Mouse (Mus musculus): ENCODE data around the gene Ssu72.
A peak's percentile ranks its signal among the peaks of the same experiment; 100 is the strongest.

Gene Ssu72

DNA sequence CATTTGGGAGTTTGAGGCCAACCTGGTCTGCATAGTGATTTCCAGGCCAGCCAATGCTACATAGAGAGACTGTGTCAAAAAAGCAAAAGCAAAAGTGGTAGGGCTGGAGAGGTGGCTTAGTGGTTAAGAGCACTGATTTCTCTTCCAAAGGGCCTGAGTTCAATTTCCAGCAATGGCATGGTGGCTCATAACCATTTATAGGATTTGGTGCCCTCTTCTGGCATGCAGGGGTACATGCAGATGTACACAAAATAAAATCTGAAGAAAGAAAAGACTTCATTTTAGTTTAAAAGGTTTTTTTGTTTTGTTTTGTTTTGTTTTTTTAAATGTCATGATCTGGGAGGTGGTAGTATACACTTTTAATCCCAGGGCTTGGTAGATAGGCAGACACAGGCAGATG lies 4.2 kb upstream of the Ssu72 start:
- ATAC-seq (ENCODE audit: low TSS enrichment), result no peak

DNA sequence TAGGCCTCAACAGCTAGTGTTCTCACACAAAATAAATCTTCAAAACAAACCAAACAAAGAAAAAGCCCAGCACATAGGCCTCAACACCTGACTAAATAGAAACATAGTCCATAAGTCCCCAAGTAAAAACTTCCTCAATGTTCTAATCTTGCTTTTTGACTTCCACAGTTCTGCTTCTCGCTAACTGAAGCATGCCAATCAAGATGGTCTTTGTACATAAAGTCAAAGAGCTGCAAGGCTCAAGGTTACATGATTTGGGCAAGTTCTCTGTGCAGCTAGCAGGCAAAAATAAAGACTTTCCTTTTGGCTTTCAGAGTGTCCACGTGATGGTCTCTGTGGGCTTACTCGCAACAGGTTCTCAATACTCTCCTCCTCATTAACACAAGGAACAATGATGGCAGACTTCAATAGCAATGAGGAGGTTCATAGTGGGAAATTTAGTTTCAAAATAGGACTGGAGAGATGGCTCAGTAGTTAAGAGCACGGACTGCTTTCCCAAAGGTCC lies 1.1 kb upstream of the Ssu72 start:
- no peak for ATAC-seq (ENCODE audit: low TSS enrichment)

DNA sequence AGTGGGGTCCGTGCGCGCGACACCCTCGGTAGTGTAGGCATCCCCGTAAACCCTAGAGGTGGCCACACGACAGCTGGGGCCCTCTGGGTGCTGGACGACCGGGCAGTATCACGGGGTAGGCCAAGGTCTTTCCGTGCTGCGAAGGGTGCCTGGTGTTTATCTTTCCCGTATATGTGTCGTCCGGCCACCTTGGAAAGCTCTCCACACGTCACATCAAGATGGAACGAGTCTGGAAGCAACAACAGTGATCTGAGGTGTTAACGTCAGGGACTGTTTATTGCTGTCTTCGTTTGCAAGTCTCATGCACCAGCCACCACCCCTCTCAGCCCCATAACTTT lies 961 bp downstream of the Ssu72 start:
- no peak for ATAC-seq (ENCODE audit: low TSS enrichment)

DNA sequence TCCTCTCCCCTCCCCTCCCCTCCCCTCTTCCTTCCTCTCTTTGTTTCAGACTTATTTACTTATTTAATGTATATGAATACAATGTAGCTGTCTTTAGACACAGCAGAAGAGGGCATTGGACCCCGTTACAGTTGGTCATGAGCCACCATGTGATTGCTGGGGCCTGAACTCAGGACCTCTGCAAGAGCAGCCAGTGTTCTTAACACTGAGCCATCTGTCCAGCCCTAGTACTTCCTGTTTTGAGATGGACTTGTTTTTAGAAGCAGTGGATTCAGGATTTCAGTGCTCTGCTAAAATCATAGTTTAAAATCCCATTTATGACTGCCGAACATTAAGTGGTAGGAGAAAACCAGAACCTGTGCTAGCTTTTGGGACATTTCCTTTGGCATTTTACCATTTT lies 4.0 kb downstream of the Ssu72 start:
- ATAC-seq (ENCODE audit: low TSS enrichment), result no peak

DNA sequence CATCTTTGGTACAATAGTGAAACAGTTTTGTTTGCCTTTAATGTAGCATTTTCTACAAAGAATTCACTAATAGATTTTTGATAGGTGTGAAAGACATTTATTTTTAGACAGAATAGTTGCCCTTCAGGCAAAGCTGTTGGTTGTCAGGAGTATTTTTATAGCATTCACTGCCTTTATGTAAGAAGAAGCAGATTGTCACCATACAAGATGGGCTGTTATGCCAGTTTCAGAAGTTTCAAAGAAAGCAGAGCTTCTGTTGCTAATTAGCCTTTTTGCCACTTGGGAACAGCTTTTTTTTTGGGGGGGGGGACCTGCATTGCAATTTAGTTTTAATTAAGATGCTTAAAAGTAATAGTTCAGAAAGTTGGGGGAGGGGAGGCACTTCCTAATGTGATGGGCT lies 4.4 kb downstream of the Ssu72 start:
- ATAC-seq (ENCODE audit: low TSS enrichment), result no peak; the same call in 1 of the 2 replicates

DNA sequence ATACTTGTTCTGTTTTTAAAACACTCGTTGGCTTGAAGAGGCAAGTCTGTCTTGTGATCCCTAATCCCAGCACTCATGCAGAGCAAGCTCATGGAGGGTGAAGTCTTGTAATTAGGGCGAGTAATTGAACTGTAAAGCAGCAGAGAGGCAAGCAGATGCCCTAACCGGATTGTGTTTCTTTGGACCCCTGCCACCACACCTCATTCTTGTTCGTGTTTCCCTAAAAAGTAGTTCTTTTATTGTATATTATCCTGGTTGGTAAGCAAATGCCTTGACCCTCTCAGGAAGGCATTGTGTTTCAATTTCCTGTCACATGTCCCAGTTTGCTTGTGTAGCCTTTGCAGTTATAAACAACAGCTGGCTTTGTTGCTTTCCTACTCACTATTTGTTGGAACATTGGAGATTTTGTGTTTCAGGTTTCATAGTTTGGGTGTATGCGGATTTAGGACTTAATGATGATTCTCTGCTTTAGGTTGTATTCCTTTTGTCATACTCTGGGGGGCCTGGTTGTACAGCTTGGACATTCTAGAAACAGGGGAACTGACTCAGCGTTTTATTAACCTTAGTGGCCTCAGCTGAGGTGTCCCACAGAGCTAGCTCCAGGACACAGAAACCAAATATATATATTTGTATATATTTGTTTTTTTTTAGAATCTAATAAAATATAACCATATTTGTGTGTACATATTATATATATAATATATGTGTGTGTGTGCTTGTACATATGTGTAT lies 6.1 kb downstream of the Ssu72 start:
- no peak for ATAC-seq (ENCODE audit: low TSS enrichment)

DNA sequence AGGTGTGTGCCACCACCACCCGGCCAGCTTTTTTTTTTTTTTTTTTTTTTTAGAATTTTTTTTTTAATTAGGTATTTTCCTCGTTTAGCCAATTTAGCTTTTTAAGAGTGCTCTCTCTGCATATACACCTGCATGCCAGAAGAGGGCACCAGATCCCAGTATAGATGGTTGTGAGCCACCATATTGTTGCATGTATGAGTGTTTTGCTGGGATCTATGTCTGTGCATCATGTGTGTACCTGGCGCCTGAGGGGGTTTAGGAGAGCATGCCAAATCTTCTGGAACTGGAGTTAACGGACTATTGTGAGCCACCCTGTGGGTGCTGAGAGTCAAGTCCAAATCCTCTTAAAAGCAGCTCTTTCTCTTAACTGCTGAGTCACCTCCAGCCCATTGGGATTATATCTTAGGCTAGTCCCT lies 17.1 kb downstream of the Ssu72 start:
- no peak for ATAC-seq (ENCODE audit: low TSS enrichment)

DNA sequence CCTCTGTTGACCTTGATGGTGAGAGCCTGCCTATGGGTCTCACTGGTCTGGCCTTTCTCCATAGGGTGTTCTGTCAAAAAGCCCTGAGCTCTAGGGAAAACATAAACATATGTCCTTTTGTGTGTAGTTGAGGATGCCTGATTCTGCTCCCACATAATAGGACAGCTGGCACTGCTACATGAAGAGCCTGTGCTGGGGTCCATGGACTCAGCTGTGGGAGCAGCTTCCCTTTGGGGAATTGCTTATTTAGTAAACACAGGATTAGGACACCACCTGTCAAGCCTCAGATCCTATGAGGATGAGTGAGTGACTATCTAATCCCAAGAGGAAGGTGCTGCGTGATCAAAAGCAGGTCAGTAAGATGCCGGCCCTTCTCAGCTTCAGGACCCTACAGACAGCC lies 23.4 kb downstream of the Ssu72 start:
- ATAC-seq (ENCODE audit: low TSS enrichment), result no peak

DNA sequence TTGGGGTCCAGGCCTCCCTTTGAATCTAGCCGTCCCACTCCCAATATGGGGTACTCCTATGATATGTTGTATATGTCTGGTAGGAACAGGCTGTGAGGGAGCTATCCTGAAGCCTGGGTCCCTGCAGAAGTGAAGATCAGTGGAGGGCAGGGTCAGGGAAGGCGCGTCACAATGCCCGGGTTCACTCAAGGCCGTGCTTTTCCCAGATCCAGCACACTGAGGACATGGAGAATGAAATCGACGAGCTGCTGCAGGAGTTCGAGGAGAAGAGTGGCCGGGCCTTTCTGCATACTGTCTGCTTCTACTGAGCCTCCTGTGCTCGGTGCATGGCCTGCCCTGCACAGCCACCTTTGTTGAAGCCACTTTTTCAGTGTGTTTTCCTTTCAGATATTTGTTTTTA lies 28.7 kb downstream of the Ssu72 start:
- ATAC-seq (ENCODE audit: low TSS enrichment), result no peak

DNA sequence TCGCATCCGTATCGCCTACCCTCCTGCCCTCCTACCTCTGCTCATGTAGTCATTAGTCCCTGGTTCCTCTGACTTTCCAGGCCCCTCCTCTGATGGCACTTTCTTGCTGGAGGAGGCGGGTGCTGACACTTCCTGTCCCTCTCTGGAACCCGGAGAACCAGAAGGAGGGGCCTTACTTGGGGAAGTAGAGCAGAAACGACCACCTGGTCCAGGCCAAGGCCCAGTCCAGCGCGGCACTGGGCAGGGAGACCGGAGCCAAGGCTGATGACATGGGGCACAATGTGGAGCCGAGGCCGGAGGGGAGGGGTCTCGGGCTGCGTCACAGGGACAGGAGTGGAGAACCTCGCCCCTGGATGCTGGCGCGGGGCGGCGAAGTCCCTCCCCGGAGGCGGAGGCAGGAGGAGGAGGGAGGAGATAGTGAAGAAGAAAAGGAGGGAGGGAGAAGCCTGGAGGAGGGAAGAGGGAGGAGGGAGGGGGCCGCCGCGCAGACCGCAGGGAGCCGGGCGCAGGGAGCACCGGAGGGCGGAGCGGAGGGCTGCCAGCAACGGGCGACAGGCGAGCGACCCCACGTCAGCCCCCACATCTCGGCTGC lies 29.8 kb downstream of the Ssu72 start, which contains the start of gene Tmem240:
Gene Tmem240 (plus strand): TSS at position 451 of the 592 bp plus-strand sequence.
- peak; percentile 66 for ATAC-seq (ENCODE audit: low TSS enrichment)

DNA sequence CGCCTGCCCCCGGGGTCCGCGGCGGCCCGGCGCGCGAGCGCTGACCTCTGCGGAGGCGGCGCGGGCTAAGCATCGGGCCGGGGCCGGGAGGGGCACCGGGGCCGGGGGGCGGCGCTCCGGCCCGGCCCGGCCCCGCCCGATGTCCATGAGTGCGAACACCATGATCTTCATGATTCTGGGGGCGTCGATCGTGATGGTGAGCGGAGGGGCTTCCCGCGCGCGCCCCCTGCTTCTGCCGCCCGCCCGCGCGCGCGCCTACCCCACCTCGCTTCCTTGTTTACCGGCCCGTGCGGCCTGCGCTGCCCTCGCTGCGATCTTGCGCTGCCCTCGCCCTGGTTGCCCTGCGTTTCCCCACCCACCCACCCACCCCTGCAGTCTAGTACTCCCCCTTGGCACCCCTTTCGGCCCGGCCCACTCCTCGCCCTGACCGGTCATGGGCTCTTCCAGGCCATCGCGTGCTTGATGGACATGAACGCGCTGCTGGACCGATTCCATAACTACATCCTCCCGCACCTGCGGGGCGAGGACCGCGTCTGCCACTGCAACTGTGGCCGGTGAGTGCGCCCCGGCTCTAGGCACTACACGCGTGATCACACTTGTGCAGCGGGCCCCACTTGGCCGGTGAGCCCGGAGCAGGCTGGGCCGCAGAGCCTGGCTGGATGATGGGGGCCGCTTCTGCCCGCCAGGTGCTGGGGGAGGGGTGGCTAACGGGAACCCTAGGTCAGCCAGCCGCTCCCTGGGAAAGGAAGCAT lies 30.5 kb downstream of the Ssu72 start:
- ATAC-seq (ENCODE audit: low TSS enrichment), result no peak

DNA sequence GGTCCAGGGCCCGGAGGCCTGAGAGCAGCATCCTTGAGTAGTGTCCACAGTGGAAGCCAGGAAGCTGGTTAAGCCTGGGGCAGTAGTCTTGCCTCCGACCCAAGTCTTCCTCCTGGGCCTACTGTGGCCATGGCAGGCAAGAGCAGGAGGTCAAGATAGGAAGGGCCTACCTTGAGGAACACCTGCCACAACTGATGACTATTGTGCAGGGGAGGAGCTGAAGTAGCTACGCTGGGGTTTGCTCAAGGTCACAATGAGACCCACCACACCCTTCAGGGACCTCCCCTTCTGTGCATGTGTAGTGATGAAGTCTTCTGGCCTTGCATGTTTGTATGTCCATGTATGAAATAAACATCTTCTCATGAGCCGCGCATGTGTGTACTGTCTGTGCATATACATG lies 31.2 kb downstream of the Ssu72 start:
- ATAC-seq (ENCODE audit: low TSS enrichment), result no peak

DNA sequence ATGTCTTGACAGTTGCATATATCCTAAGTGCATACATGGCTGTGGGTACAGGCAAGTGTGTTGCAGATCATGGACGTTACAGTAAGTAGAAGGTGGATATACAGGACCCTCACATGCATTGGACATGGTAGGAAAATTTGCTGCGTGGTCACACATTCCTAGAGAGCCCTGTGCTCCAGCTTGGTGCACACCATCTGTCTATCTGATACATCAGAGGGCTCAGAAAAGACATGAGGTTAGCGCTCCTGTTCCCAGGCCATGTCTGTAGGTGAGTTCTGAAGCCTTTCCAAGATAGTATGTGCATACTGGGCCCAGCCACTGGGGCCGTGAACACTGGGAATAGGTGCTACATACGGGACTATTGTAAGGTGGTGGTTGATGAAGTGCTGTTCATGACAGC lies 31.8 kb downstream of the Ssu72 start:
- ATAC-seq (ENCODE audit: low TSS enrichment), result no peak

DNA sequence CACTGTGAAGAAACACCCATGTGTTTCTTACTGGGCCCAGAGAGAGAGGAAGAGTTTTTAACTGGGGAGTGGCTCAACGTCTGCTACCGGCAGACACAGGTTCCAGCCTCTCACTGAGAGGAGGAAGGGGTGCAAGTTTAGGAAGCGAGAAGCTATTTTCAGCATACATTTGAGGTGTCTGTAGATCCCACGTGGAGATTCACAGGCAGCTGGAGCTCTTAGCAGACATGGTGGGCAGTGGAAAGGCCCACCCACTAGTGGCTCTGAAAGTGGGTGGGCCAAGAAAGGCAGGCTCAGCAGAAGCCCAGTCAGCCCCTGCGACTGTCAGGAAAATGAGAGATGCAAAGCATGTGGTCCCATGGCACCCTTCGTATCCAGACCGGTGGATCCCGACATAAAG lies 33.7 kb downstream of the Ssu72 start:
- ATAC-seq (ENCODE audit: low TSS enrichment), result peak; percentile 47

DNA sequence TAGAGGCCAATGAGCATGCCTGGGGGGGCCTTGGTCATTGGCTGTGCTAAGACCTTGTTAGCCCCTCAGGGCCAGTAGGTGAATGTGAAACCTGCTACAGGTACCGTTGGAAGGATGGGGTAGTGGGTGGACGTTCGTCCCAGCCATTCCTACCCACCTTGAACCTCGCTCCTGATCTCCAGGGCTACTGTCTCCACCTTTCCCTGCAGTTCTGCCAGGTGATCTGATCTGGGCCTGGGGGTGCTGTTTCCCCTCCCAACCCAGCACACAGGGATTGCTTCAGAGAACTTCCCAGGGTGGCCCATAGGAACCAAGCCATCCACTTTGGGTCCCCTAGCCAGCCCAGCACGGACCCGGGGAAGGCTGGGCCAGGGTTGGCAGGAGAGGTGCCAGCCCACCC lies 34.6 kb downstream of the Ssu72 start:
- ATAC-seq (ENCODE audit: low TSS enrichment), result no peak

DNA sequence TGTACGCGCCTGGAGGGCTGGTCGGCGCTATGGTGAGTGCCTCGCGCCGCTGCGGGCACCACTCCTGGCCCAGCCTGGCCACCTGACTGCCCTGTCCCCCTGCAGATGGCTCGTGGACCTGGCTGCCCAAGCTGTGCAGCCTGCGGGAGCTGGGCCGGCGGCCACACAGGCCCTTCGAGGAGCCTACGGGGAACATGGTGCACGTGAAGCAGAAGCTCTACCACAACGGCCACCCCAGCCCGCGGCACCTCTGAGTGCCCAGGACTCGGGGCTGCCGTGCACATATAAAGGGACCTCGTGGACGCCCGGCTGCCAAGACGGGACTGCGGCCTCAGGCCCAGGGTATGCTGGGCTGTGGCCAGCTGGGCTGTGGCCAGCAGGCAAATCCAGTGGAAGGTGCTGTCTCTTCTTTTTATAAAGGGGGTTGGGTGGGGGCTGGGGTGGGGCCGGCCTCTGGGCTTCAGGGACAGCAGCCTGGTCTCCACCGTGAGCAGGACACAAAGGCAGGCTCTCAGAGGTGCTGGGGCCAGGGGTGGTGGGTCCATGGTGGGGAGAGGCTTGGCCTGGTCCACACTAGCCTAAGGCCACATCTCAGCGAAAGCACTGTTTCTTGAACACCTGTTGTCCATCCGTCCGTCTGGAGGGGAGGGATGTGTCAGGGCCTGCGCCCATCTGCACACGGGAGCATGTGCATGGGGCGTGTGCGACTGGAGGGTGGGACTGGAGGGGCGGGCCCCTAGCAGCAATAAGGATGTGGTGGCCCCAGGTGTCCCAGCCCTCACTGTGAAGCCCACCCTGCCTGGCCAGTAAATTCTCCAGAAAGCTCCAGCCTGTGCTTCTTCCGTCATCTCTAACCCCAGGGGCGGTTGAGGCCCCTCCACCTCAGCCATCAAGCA lies 35.4 kb downstream of the Ssu72 start:
- ATAC-seq (ENCODE audit: low TSS enrichment), result no peak

DNA sequence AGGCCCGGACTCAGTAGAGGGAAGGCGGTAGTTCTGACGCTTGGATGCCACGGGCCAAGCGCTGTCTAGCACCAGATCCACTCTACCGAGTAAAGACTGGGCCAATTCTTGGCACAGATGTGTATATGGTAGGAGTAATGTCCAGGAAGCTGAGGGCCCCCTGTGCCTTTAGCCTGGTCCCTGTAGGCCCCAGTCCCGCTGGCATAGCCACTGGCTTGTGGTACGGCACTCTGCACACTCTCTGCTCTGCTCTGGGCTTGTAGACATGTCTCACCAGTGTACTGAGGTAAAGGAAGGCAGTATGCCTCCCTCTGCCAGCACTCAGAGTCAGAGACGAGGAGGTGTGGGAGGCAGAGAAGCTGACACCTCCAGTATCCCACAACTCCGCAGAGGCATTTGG lies 36.1 kb downstream of the Ssu72 start:
- ATAC-seq (ENCODE audit: low TSS enrichment), result peak; percentile 21; the same call in 1 of the 2 replicates

DNA sequence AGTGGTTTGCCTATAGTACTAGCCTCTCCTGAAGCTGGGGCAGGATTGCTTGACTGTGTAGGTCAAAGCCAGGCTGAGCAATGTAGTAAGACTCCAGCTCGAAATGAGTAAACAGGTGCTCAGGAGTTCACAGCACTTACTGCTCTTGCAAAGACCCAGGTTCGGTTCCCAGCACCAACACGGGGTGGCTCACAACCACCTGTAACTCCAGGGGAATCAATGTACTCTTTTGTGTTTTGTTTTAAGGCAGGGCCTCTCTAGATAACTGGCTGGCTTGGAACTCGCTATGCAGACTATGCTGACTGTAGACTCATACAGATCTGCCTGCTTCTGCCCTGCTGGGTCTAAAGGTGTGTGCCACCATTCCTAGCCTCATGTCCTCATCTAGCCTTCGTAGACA lies 38.1 kb downstream of the Ssu72 start:
- no peak for ATAC-seq (ENCODE audit: low TSS enrichment)

DNA sequence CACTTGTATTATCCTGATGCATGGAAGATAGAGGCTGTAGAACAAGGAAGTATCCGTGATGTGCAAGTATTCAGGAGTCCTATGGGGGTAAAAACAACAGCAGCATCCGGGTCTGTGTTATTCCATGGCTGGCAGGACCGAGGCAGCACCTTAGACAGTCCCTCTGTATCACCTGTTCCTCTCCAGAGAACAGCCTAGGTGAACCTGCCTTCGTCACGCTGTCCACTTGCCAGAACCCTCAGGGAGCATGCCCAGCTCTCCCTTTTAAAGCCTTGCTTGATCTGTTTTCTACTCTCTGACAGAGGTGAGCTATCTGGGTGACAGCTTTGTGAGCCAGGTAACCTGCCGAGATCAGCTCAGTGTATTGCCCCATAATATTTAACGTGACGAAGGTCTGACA lies 39.9 kb downstream of the Ssu72 start:
- no peak for ATAC-seq (ENCODE audit: low TSS enrichment)

DNA sequence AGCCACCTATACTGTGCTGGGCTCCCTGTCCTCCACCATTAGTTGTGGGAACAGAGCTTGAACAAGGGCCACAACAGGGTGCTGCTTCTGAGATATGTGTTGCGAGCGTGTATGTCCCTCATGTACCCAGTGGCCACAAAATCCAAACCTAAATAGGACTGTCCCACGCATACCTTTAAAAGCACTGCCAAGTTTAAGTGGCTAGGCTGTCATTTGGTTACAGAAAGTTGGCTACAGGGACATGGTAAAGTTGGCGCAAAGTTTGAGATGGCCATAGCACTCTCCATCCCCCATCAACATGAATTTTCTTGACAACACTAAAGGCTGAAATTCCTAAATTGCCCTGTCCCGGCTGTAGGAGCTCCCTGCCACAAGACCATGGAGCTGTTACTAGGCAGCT lies 40.5 kb downstream of the Ssu72 start:
- no peak for ATAC-seq (ENCODE audit: low TSS enrichment)

DNA sequence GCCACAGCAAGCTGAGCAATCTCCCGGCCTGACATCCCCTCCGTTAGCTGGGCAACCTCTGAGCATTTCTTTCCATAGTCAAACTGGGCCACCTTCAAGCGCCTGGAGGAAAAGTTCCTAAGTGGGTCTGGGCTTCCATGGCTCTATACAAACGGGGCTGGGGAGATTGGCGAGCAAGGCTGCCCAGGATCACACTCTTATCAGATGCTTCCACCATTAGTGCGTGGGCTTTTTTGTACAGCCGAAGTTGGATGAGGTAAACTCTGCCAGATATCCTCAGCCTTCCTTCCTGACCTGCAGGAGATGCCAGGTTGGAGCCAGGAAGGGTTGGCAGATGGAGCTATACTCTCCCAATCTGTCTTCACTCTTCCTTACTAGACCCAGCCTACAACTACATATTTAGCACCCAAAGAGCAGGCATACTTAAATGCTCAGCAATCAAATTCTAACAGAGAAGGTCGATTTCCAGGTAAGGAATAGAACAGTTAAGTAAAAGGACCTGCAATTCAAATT lies 41.5 kb downstream of the Ssu72 start:
- peak; percentile 60 for ATAC-seq (ENCODE audit: low TSS enrichment)

Data from frontal cortex, adult (tissue).